Mouse (Mus musculus) embryo, embryonic 10 days (tissue): Measurements from ENCODE around the gene Srpk2.
A peak's percentile ranks its signal among the peaks of the same experiment; 100 is the strongest.
"Not testable (repeated sequence)": the region's sequence is repeated elsewhere in the genome, so short reads cannot be mapped to it uniquely, and the experiment has no call there.

ENCODE experiments used
- DNase-seq: peaks from one replicate; pipeline ENCODE4 v3.0.0-alpha.2; 2015; ENCODE audit warnings: low spot score

Srpk2 gene

DNA sequence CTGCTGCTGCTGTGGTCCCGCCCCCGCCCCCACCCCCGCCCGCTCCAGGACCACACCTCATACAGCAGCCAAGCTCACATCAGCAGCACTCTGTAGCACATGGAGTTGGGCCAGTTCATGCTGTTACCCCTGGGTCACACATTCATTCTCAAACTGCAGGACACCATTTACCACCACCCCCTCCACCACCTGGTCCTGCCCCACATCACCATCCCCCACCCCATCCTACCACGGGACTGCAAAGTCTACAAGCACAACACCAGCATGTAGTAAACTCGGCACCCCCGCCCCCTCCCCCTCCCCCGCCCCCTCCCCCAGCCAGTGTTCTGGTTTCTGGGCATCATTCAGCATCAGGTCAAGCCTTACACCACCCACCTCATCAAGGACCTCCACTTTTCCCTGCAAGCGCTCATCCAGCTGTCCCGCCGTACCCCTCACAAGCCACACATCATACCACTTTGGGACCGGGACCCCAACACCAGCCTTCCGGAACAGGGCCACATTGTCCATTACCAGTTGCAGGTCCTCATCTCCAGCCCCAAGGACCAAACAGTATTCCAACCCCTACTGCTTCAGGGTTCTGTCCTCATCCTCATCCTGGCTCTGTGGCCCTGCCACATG lies 182.0 kb downstream of the Srpk2 start:
- DNase-seq, result no peak

DNA sequence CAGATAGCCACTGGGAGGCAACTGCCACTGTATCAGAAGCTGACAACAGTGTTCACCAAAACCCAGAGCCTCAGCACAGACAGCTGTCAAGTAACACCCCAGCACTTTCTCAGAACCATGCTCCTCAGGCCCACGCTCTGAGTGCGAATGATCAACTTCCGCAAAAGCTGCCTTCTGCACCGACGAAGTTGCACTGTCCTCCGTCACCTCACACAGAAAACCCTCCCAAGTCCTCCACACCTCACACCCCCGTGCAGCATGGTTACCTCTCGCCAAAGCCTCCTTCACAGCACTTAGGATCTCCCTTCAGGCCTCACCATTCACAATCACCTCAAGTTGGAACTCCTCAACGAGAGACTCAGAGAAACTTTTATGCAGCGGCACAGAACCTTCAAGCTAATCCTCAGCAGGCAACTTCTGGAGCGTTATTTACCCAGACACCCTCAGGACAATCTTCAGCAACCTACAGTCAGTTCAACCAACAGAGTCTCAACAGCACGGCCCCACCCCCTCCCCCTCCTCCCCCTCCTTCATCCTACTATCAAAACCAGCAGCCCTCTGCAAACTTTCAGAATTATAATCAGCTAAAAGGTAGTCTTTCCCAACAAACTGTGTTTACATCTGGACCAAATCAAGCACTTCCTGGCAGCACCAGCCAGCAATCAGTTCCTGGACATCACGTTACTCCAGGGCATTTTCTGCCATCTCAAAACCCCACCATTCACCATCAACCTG lies 182.7 kb downstream of the Srpk2 start:
- no peak for DNase-seq

GRCm38 (mm10) chr5:23500715-23501114 lies 183.7 kb downstream of the Srpk2 start:
- no peak for DNase-seq

GRCm38 (mm10) chr5:23499257-23499656 lies 185.2 kb downstream of the Srpk2 start:
- no peak for DNase-seq

GRCm38 (mm10) chr5:23497920-23498319 lies 186.5 kb downstream of the Srpk2 start:
- DNase-seq, result no peak

DNA sequence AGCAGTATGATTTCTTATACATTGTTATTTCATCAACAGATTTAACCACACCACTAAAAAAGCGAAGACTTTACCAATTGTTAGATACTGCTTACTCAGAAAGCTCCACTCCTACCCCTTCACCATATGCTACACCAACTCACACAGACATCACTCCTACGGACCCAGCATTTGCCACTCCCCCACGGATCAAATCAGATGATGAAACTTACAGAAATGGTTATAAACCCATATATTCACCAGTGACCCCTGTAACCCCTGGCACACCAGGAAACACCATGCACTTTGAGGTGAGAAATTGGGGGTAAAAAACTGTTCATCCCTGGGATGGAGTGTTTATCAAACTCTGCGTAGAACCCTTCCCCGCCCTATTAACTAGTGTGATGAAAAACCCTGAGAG lies 187.5 kb downstream of the Srpk2 start:
- DNase-seq, result no peak

GRCm38 (mm10) chr5:23496396-23496795 lies 188.0 kb downstream of the Srpk2 start:
- no peak for DNase-seq

DNA sequence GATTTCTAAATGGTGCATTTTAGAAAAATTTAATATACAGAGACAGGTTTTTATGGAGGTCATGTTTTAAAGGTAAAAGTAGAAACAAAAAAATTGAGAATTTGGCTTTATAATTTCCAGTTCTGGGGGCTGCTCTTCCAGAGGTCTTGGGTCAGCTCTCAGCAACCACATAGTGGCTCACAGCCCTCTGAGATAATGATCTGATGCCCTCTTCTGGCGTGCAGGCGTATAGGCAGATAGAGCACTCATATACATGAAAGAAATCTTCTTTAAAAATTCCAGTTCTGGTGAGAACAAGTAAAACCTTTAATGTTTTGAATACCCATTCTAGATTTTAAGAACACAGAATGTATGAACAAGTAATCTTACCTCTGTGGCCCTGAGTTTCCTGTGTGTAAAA lies 193.6 kb downstream of the Srpk2 start:
- peak; percentile 60 for DNase-seq

DNA sequence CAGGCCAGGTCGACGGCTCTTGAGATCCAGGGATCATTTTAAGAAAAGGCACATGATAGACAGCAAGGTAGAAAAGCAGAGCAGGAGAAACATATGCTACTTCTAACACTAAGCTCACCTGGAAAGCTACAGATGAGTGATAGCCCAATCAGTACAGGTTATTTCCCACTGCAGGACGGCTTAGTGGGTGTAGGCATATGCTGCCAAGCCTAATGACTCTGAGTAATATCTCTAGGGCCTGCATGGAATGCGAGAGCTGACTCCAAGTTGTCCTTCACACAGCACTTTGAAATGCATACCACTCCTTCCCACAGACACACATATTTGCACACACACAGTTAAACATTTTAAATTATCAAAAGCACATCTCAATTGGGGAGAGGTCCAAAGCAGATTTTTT lies 195.2 kb downstream of the Srpk2 start:
- DNase-seq, result no peak

- no peak for DNase-seq
These were observed 200.6 kb downstream of the Srpk2 start for GRCm38 (mm10) chr5:23483811-23484210.

DNA sequence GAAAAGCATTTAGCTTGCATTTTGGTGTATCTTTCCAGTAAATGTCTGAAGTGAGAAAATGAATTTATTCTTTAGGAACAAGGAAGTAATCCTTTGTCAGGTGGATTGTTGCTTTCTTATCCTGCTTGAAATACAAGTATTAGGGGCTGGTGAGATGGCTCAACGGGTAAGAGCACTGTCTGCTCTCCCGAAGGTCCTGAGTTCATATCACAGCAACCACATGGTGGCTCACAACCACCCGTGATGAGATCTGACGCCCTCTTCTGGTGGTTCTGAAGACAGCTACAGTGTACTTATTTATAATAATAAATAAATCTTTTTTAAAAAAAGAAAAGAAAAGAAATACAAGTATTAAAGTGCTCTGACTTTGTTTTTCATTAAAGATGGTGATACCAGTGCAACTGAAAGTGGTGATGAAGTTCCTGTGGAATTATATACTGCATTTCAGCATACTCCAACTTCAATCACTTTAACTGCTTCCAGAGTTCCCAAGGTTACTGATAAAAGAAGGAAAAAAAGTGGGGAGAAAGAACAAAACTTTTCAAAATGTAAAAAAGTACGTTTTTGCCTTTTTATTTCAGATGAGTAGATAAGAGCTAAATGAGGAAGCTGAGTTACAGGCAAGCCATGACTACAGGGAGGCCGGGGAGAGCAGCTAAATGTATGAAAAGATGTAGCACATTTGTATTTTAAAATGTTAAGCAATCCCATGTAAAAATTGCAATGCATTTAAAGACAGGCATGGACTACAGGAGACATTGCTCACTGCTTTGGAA lies 211.1 kb downstream of the Srpk2 start:
- DNase-seq, result no peak

DNA sequence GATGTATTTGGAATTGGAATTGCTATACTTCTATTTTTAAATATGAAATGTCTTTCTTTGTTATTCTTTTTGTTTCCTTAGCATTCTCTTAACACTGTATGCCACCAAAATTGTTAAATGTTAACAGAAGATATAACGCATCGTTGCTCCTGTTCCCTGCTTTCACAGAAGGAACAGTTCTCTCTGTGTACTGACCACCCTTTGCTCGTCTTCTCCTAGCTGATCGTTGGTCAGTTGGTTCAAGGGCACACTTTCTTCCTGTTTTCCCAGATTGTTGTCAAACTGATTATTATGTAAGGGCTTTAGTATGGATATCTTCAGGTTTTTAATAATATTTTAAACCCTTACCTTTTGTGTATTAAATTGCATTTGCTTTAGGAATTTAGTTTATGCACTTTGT lies 217.9 kb downstream of the Srpk2 start:
- DNase-seq, result no peak

GRCm38 (mm10) chr5:23464743-23465142 lies 219.7 kb downstream of the Srpk2 start:
- DNase-seq, result no peak

GRCm38 (mm10) chr5:23464247-23464646 lies 220.2 kb downstream of the Srpk2 start:
- DNase-seq, result no peak

GRCm38 (mm10) chr5:23461688-23462087 lies 222.7 kb downstream of the Srpk2 start:
- DNase-seq, result no peak

DNA sequence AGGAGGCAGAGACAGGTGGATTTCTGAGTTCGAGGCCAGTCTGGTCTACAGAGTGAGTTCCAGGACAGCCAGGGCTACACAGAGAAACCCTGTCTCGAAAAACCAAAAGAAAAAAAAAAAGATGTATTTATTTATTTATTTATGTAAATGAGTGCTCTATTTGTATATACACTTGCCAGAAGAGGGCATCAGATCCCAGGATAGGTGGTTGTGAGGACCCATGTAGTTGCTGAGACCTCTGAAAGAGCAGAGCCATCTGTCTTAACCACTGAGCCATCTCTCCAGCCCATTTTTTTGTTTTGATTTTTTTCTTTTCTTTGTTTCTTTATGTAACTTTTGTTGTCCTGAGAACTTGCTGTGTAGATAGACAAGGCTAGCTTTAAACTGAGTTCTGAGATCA lies 230.9 kb downstream of the Srpk2 start:
- not testable (repeated sequence) for DNase-seq
